11 mouse cellular contexts compared by ENCODE assay signal in genomic region chr9:34986156-34986555, GRCm38 (mm10).
DNase-seq lines count a peak whose midpoint lies in the region; ATAC-seq and TF ChIP-seq lines count a peak whose summit lies in the region.
"Had no signal": no experiment of that assay in that cellular context is flagged by ENCODE, and none has a peak within 500 bp of the region (broad histone marks: within the 10 kb centered on the region; RNA-seq: fewer than 3 reads in every experiment).

No protein-coding gene starts in this region.

- no peak overlapping the region for H3K9ac ChIP-seq in hindbrain, embryonic 14.5 days
- no peak overlapping the region for H3K9ac ChIP-seq in hindbrain, embryonic 13.5 days
- H3K9ac ChIP-seq in stomach, postnatal 0 days (ENCODE audit: low read length) = no peak overlapping the region
- no peak overlapping the region for H3K9ac ChIP-seq in liver, postnatal 0 days (replicated peaks)
- H3K9ac ChIP-seq: hindbrain, embryonic 15.5 days had no signal

- no peak overlapping the region for H3K27ac ChIP-seq in hindbrain, embryonic 14.5 days
- H3K27ac ChIP-seq in hindbrain, embryonic 13.5 days = no peak overlapping the region
- H3K27ac ChIP-seq in left cerebral cortex, adult 2 months = no peak overlapping the region
- H3K27ac ChIP-seq in stomach, postnatal 0 days (replicated peaks) = no peak overlapping the region
- H3K27ac ChIP-seq in liver, postnatal 0 days (ENCODE audit: low read depth) = no peak overlapping the region
- H3K27ac ChIP-seq: hindbrain, embryonic 15.5 days had no signal

- H3K9me3 ChIP-seq in hindbrain, embryonic 14.5 days (ENCODE audit: control insufficient read depth, low read length) = no peaks in the 10 kb centered on the region
- no peaks in the 10 kb centered on the region for H3K9me3 ChIP-seq in hindbrain, embryonic 13.5 days
- no peaks in the 10 kb centered on the region for H3K9me3 ChIP-seq in stomach, postnatal 0 days (ENCODE audit: control insufficient read depth, low read length)
- no peaks in the 10 kb centered on the region for H3K9me3 ChIP-seq in liver, postnatal 0 days (ENCODE audit: low read length)
- H3K9me3 ChIP-seq: G1E; hindbrain, embryonic 15.5 days had no signal

- no peak overlapping the region for H3K4me3 ChIP-seq in hindbrain, embryonic 14.5 days (replicated peaks; ENCODE audit: low read length)
- H3K4me3 ChIP-seq in hindbrain, embryonic 13.5 days = no peak overlapping the region
- no peak overlapping the region for H3K4me3 ChIP-seq in left cerebral cortex, adult 2 months
- H3K4me3 ChIP-seq in stomach, postnatal 0 days (ENCODE audit: low read depth, low read length) = no peak overlapping the region
- H3K4me3 ChIP-seq in liver, postnatal 0 days (ENCODE audit: low read depth, low read length) = no peak overlapping the region
- H3K4me3 ChIP-seq: hindbrain, embryonic 15.5 days had no signal

- H3K27me3 ChIP-seq in hindbrain, embryonic 14.5 days (ENCODE audit: control insufficient read depth, insufficient read depth, low read length) = no peaks in the 10 kb centered on the region
- H3K27me3 ChIP-seq in hindbrain, embryonic 13.5 days = peaks cover 5% of the 10 kb centered on the region; the same call in 1 of the 2 replicates
- no peaks in the 10 kb centered on the region for H3K27me3 ChIP-seq in stomach, postnatal 0 days (ENCODE audit: control insufficient read depth, insufficient read depth, low read length)
- no peaks in the 10 kb centered on the region for H3K27me3 ChIP-seq in liver, postnatal 0 days (ENCODE audit: insufficient read depth, low read length)
- H3K27me3 ChIP-seq: hindbrain, embryonic 15.5 days had no signal

- no peak for DNase-seq in hindbrain, embryonic 14.5 days (ENCODE audit: low spot score)
- peak; percentile 24 to 60 for DNase-seq in left cerebral cortex, adult 2 months (ENCODE audit: extremely low spot score in 1 of 2, low spot score in 2 of 2)
- DNase-seq in stomach, postnatal 0 days (ENCODE audit: low spot score) = peak; percentile 24
- no peak for DNase-seq in liver, postnatal 0 days
- DNase-seq in lung, postnatal 4 days = no peak
- no peak for DNase-seq in urinary bladder, postnatal 10 days (ENCODE audit: low spot score)
- DNase-seq: adrenal gland, postnatal 14 days had no signal

- no peaks in the 10 kb centered on the region for H3K4me1 ChIP-seq in hindbrain, embryonic 14.5 days (replicated peaks; ENCODE audit: control insufficient read depth, insufficient read depth, low read length)
- peaks cover 9% of the 10 kb centered on the region for H3K4me1 ChIP-seq in hindbrain, embryonic 13.5 days (replicated peaks)
- no peaks in the 10 kb centered on the region for H3K4me1 ChIP-seq in stomach, postnatal 0 days (replicated peaks; ENCODE audit: control insufficient read depth, insufficient read depth)
- H3K4me1 ChIP-seq in liver, postnatal 0 days (ENCODE audit: insufficient read depth) = no peaks in the 10 kb centered on the region

- H3K36me3 ChIP-seq in hindbrain, embryonic 14.5 days (replicated peaks; ENCODE audit: control insufficient read depth, insufficient read depth) = no peaks in the 10 kb centered on the region
- H3K36me3 ChIP-seq in hindbrain, embryonic 13.5 days = 0 out of 2 replicates have a peak, but pooled peaks cover 3% of the 10 kb centered on the region
- no peaks in the 10 kb centered on the region for H3K36me3 ChIP-seq in stomach, postnatal 0 days (ENCODE audit: control insufficient read depth, insufficient read depth, low read length)
- H3K36me3 ChIP-seq in liver, postnatal 0 days (replicated peaks; ENCODE audit: insufficient read depth, low read length) = no peaks in the 10 kb centered on the region
- H3K36me3 ChIP-seq: G1E; hindbrain, embryonic 15.5 days had no signal

- no peak for TF ChIP-seq CTCF in left cerebral cortex, adult 2 months (IDR thresholded peaks at IDR 0.05)
- no peak for TF ChIP-seq CTCF in stomach, postnatal 0 days (IDR thresholded peaks at IDR 0.05; ENCODE audit: low read depth)
- TF ChIP-seq CTCF in liver, postnatal 0 days (IDR thresholded peaks at IDR 0.05; ENCODE audit: low read depth) = no peak

- TF ChIP-seq EP300 in stomach, postnatal 0 days (optimal IDR thresholded peaks at IDR 0.05) = no peak
- no peak for TF ChIP-seq EP300 in liver, postnatal 0 days (IDR thresholded peaks at IDR 0.05; ENCODE audit: low read depth)

- intact Hi-C loops in left cerebral cortex, adult 2 months (cut with DNase I) = no loop called here

- ATAC-seq in hindbrain, embryonic 14.5 days (ENCODE audit: low FRiP score) = peak; percentile 22; the same call in 1 of the 2 replicates
- ATAC-seq in hindbrain, embryonic 13.5 days (ENCODE audit: low FRiP score) = no peak
- 0 out of 2 replicates have a peak, but pooled peaks have one; percentile 28 for ATAC-seq in common myeloid progenitor, adult 5-6 weeks (replicated peaks; ENCODE audit: low read depth, poor library complexity, severe bottlenecking)
- no peak for ATAC-seq in stomach, postnatal 0 days (ENCODE audit: low FRiP score, low TSS enrichment)
- no peak for ATAC-seq in liver, postnatal 0 days

- H3K4me2 ChIP-seq in hindbrain, embryonic 14.5 days (replicated peaks) = no peak overlapping the region
- no peak overlapping the region for H3K4me2 ChIP-seq in hindbrain, embryonic 13.5 days
- H3K4me2 ChIP-seq in stomach, postnatal 0 days (replicated peaks; ENCODE audit: low read depth) = no peak overlapping the region
- no peak overlapping the region for H3K4me2 ChIP-seq in liver, postnatal 0 days (ENCODE audit: low read depth, low read length)
- H3K4me2 ChIP-seq: hindbrain, embryonic 15.5 days had no signal

Comparison
In these comparisons a context has a peak if more than half of its experiments do, and no peak if none do; other contexts are left out.
1. ATAC-seq: peak in hindbrain, embryonic 14.5 days (single experiment) and common myeloid progenitor, adult 5-6 weeks (single experiment); none in hindbrain, embryonic 13.5 days (single experiment), stomach, postnatal 0 days (single experiment) and liver, postnatal 0 days (single experiment).
2. DNase-seq: peak in left cerebral cortex, adult 2 months (2 of 2) and stomach, postnatal 0 days (single experiment); none in hindbrain, embryonic 14.5 days (single experiment), liver, postnatal 0 days (single experiment), lung, postnatal 4 days (0 of 2) and urinary bladder, postnatal 10 days (single experiment).